Mouse (Mus musculus) limb, embryonic 14.5 days (tissue): Measurements from ENCODE around the gene Nlk. TPM values are rescaled to one million over a fixed set of nuclear protein-coding genes. Genes with fewer than 3 reads are reported as not detected.

ENCODE experiments used
- ATAC-seq: fragments of 200-750 bp; cut with Nextera tagmentation; 2 replicates; pipeline ENCODE4 v1.8.0; 2017; ENCODE audit warnings: low read depth, moderate number of reproducible peaks, moderate TSS enrichment; ENCODE audit not compliant: low FRiP score
- DNase-seq: peaks from one replicate; pipeline ENCODE4 v3.0.0-alpha.2; 2015; ENCODE audit warnings: low spot score
- H3K27ac ChIP-seq: fragments of 300-500 bp; sonication (generic); replicated peaks from 2 replicates; pipeline ENCODE4 v1.5.1; 2014; ENCODE audit warnings: low read depth, mild to moderate bottlenecking, low read length, moderate library complexity, mixed read lengths
- H3K27me3 ChIP-seq: fragments of 300-500 bp; sonication (generic); 2 replicates; pipeline ENCODE4 v1.6.1; 2014; ENCODE audit warnings: low read length, mixed read lengths; ENCODE audit not compliant: control insufficient read depth, insufficient read depth
- H3K36me3 ChIP-seq: fragments of 300-500 bp; sonication (generic); 2 replicates; pipeline ENCODE4 v1.6.1; 2014; ENCODE audit warnings: mild to moderate bottlenecking, low read length, moderate library complexity, mixed read lengths; ENCODE audit not compliant: control insufficient read depth, insufficient read depth
- H3K4me1 ChIP-seq: fragments of 300-500 bp; sonication (generic); 2 replicates; pipeline ENCODE4 v1.6.1; 2014; ENCODE audit warnings: antibody characterized with exemption, low read length, mixed read lengths; ENCODE audit not compliant: control insufficient read depth, insufficient read depth
- H3K4me2 ChIP-seq: fragments of 300-500 bp; sonication (generic); replicated peaks from 2 replicates; pipeline ENCODE4 v1.6.1; 2014; ENCODE audit warnings: low read depth, mild to moderate bottlenecking, low read length, moderate library complexity; ENCODE audit not compliant: severe bottlenecking
- H3K4me3 ChIP-seq: fragments of 300-500 bp; sonication (generic); replicated peaks from 2 replicates; pipeline ENCODE4 v1.5.1; 2014; ENCODE audit warnings: low read length
- H3K9ac ChIP-seq: fragments of 300-500 bp; sonication (generic); 2 replicates; pipeline ENCODE4 v1.6.1; 2014; ENCODE audit warnings: mild to moderate bottlenecking, low read depth, low read length, moderate library complexity; ENCODE audit not compliant: severe bottlenecking
- H3K9me3 ChIP-seq: fragments of 300-500 bp; sonication (generic); 2 replicates; pipeline ENCODE4 v1.6.1; 2016; ENCODE audit warnings: low read length; ENCODE audit not compliant: control insufficient read depth
- POLR2A ChIP-seq: fragments of 200-500 bp; IDR thresholded peaks from 2 replicates; pipeline ENCODE4 v1.8.0; 2012; ENCODE audit warnings: inconsistent platforms, mild to moderate bottlenecking, moderate library complexity, borderline replicate concordance; ENCODE audit not compliant: insufficient read depth, insufficient read length; ENCODE audit errors: extremely low read depth
- WGBS: fragments of 180-500 bp; shearing (Covaris S2); extraction: QIAGEN DNeasy Blood & Tissue Kit; methylation state at CpG from one replicate; pipeline ENCODE4 v1.1.7; 2014; 5-methylcytosine and 5-hydroxymethylcytosine counted together
- polyA plus RNA-seq, 2 experiments: library from polyadenylated mRNA; depleted of rRNA in 1 of 2; stranded (reverse) in 1 of 2; unstranded in 1 of 2; fragments of >200 nt; fragmentation: Nextera tagmentation in 1 of 2; extraction: Ambion mirVana in 1 of 2; gene quantifications; 2 replicates each; pipeline versions ENCODE4 v1.2.1 to v1.2.3; 2012 to 2014

Gene Nlk
- polyA plus RNA-seq, 2 experiments = 11.9 to 15.8 TPM

GRCm38 (mm10) chr11:78628871-78629270 is 68.3 kb downstream of the Nlk start:
- no peak overlapping the region for H3K9ac ChIP-seq
- H3K27me3 ChIP-seq = no peaks in the 10 kb centered on the region
- 82% methylated on average over 3 of the region's 3 CpGs for WGBS
- DNase-seq (no peak), ATAC-seq (no peak)
- no peaks in the 10 kb centered on the region for H3K36me3 ChIP-seq
- no peak overlapping the region for H3K4me2 ChIP-seq
- H3K9me3 ChIP-seq = no peaks in the 10 kb centered on the region
- no peak for TF ChIP-seq POLR2A
- H3K27ac ChIP-seq = no peak overlapping the region
- H3K4me1 ChIP-seq = no peaks in the 10 kb centered on the region
- no peak overlapping the region for H3K4me3 ChIP-seq

DNA sequence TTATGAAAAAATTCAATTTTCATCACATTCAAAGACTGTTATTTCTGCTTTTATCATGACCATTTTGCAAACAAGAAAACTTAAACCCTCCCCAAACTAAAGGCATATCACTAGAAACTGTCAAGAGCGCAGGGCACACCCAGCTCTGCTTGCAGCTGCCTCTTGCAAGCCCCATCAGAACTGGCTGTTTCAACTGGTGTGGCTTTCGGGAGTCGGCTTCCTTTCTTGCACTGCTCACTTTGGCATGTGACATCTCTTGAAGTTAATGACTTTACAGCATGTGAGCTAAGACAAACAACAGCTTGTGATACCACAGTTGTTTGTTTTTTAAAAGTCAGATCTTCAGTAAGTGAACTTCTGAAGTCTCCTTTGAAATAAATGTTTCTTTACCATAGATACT is 72.8 kb downstream of the Nlk start:
- H3K27me3 ChIP-seq = no peaks in the 10 kb centered on the region
- 43% methylated on average over 3 of the region's 3 CpGs for whole genome bisulfite sequencing
- no peak overlapping the region for H3K4me3 ChIP-seq

DNA sequence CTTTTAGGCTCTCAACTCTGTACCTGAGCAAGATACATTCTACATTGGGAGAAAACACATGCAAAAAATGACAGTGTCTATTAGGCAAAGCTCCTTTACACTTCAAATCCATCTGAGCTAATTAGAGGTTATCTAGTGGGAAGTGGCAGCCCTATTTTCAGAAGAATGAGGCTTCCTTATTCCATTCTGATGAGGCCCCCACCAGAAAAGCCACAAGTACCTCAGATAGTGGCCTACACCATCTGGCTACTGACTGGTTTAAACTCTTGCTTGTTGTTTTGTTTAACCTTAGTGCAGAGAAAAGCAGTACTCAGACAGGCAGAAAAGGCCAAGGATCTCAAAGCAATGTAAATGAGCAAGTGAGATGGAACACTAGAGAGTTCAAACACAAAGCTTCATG is 75.2 kb downstream of the Nlk start:
- no peaks in the 10 kb centered on the region for H3K9me3 ChIP-seq
- no peak for TF ChIP-seq POLR2A
- peaks cover 3% of the 10 kb centered on the region; the same call in 1 of the 2 replicates for H3K36me3 ChIP-seq
- H3K4me3 ChIP-seq = no peak overlapping the region
- no peak overlapping the region for H3K9ac ChIP-seq
- H3K4me1 ChIP-seq = no peaks in the 10 kb centered on the region
- no peaks in the 10 kb centered on the region for H3K27me3 ChIP-seq
- no peak overlapping the region for H3K27ac ChIP-seq
- no peak overlapping the region for H3K4me2 ChIP-seq
- ATAC-seq (no peak), DNase-seq (no peak)

More for the DNA sequence above, 72.8 kb downstream of the Nlk start:
- ATAC-seq = no peak
- DNase-seq = no peak
- Histone ChIP-seq H3K4me1 (no peaks in the 10 kb centered on the region), H3K9me3 (no peaks in the 10 kb centered on the region), H3K27ac (no peak overlapping the region), H3K9ac (no peak overlapping the region), H3K4me2 (no peak overlapping the region), H3K36me3 (no peaks in the 10 kb centered on the region)
- no peak for TF ChIP-seq POLR2A

DNA sequence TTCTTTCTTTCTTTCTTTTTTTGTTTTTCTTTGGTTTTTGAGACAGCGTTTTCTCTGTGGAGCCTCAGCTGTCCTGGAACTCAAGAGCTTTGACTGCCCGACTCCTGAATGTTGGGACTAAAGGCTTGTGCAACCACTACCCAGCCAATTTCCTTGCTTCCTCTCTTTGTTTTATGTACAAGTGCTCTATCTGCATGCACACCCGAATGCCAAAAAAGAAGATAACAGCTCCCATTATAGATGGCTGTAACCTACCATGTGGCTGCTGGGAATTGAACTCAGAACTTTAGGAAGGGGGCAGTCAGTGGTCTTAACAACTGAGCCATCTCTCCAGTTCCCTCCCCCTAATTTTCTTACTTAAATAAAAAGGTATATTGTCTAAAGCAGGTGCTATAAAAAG is 77.0 kb downstream of the Nlk start:
- no peak overlapping the region for H3K27ac ChIP-seq
- H3K4me2 ChIP-seq = no peak overlapping the region
- DNase-seq = no peak
- no peaks in the 10 kb centered on the region for H3K9me3 ChIP-seq
- no peak for TF ChIP-seq POLR2A
- no peak overlapping the region for H3K4me3 ChIP-seq
- H3K36me3 ChIP-seq = peaks cover 7% of the 10 kb centered on the region
- no peaks in the 10 kb centered on the region for H3K27me3 ChIP-seq
- no peaks in the 10 kb centered on the region for H3K4me1 ChIP-seq
- no peak for ATAC-seq
- WGBS = 90% methylated on average over 3 of the region's 3 CpGs
- H3K9ac ChIP-seq = no peak overlapping the region

DNA sequence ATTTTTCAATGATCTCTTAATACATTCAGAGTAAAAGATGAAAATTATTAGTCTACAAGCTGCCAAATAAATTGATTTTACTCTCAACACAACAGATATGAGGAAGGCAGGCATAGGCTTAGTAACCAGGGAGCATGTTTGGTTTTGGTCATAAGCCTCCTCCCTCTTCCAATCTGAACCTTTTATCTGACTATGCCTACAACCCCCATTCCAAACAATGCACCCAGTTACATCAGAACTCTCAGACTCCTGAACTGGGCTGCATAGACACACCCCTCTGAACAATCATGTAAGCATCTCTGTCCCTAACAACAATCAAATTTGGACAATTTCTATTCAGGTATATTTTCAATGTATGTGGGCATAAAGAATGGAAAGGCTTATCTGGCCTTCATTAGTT is 85.9 kb downstream of the Nlk start:
- H3K27me3 ChIP-seq = no peaks in the 10 kb centered on the region
- H3K4me2 ChIP-seq = no peak overlapping the region
- no peaks in the 10 kb centered on the region for H3K9me3 ChIP-seq
- H3K9ac ChIP-seq = no peak overlapping the region
- no peaks in the 10 kb centered on the region for H3K4me1 ChIP-seq
- H3K27ac ChIP-seq = no peak overlapping the region
- ATAC-seq (no peak), DNase-seq (no peak)
- H3K4me3 ChIP-seq = no peak overlapping the region
- peaks cover 4% of the 10 kb centered on the region for H3K36me3 ChIP-seq
- no peak for TF ChIP-seq POLR2A

DNA sequence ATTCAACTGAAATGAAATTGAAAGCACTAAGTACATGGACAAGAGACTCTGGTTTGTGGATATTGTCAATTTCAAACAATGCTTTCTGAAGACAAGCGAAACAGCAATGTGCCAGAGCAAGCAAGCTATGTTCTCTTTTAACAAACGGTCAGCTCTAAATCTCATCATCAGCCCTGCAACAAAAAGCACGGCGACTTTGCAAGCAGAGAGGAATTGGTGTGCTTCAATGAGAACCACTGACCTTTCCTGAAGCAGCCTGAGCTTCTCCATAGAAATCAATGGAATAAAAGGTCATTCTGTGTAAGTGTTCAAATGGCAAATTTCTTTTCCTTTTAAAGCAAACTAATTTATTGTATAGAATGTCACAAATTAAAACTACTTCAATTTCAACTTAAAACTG is 87.5 kb downstream of the Nlk start:
- Histone ChIP-seq H3K4me2 (no peak overlapping the region), H3K4me3 (no peak overlapping the region), H3K27me3 (no peaks in the 10 kb centered on the region), H3K9ac (no peak overlapping the region), H3K4me1 (no peaks in the 10 kb centered on the region), H3K27ac (no peak overlapping the region), H3K9me3 (no peaks in the 10 kb centered on the region), H3K36me3 (no peaks in the 10 kb centered on the region; the same call in 1 of the 2 replicates)
- DNase-seq = no peak
- no peak for ATAC-seq
- TF ChIP-seq POLR2A = no peak
- WGBS = 87% methylated on average over 4 of the region's 4 CpGs
